Mouse (Mus musculus) cortical plate, adult 2 months (tissue): Measurements from ENCODE around the gene Rex2.
"Not testable (repeated sequence)": the region's sequence is repeated elsewhere in the genome, so short reads cannot be mapped to it uniquely, and the experiment has no call there.

Experiments used
- CTCF ChIP-seq: fragments of 200-500 bp; IDR thresholded peaks from 2 replicates; pipeline ENCODE4 v1.5.1; 2011; ENCODE audit warnings: mild to moderate bottlenecking, control low read depth, low read length; ENCODE audit not compliant: insufficient read depth; ENCODE audit errors: extremely low read depth
- POLR2A ChIP-seq: fragments of 200-500 bp; IDR thresholded peaks from 2 replicates; pipeline ENCODE4 v1.6.1; 2011; ENCODE audit warnings: mild to moderate bottlenecking, low read length, control low read depth; ENCODE audit not compliant: insufficient read depth; ENCODE audit errors: extremely low read depth

- TF ChIP-seq CTCF, POLR2A: not testable (repeated sequence)
Observed at GRCm38 (mm10) chr4:147021550-147021949, at the start of gene Rex2.
